Mouse (Mus musculus) limb, embryonic 14.5 days (tissue): Measurements from ENCODE around the gene Rpgrip1l. TPM values are rescaled to one million over a fixed set of nuclear protein-coding genes. Genes with fewer than 3 reads are reported as not detected.

Experiments
- ATAC-seq: fragments of 200-750 bp; cut with Nextera tagmentation; 2 replicates; pipeline ENCODE4 v1.8.0; 2017; ENCODE audit warnings: low read depth, moderate number of reproducible peaks, moderate TSS enrichment; ENCODE audit not compliant: low FRiP score
- DNase-seq: peaks from one replicate; pipeline ENCODE4 v3.0.0-alpha.2; 2015; ENCODE audit warnings: low spot score
- H3K27ac ChIP-seq: fragments of 300-500 bp; sonication (generic); replicated peaks from 2 replicates; pipeline ENCODE4 v1.5.1; 2014; ENCODE audit warnings: low read depth, mild to moderate bottlenecking, low read length, moderate library complexity, mixed read lengths
- H3K27me3 ChIP-seq: fragments of 300-500 bp; sonication (generic); 2 replicates; pipeline ENCODE4 v1.6.1; 2014; ENCODE audit warnings: low read length, mixed read lengths; ENCODE audit not compliant: control insufficient read depth, insufficient read depth
- H3K36me3 ChIP-seq: fragments of 300-500 bp; sonication (generic); 2 replicates; pipeline ENCODE4 v1.6.1; 2014; ENCODE audit warnings: mild to moderate bottlenecking, low read length, moderate library complexity, mixed read lengths; ENCODE audit not compliant: control insufficient read depth, insufficient read depth
- H3K4me1 ChIP-seq: fragments of 300-500 bp; sonication (generic); 2 replicates; pipeline ENCODE4 v1.6.1; 2014; ENCODE audit warnings: antibody characterized with exemption, low read length, mixed read lengths; ENCODE audit not compliant: control insufficient read depth, insufficient read depth
- H3K4me2 ChIP-seq: fragments of 300-500 bp; sonication (generic); replicated peaks from 2 replicates; pipeline ENCODE4 v1.6.1; 2014; ENCODE audit warnings: low read depth, mild to moderate bottlenecking, low read length, moderate library complexity; ENCODE audit not compliant: severe bottlenecking
- H3K4me3 ChIP-seq: fragments of 300-500 bp; sonication (generic); replicated peaks from 2 replicates; pipeline ENCODE4 v1.5.1; 2014; ENCODE audit warnings: low read length
- H3K9ac ChIP-seq: fragments of 300-500 bp; sonication (generic); 2 replicates; pipeline ENCODE4 v1.6.1; 2014; ENCODE audit warnings: mild to moderate bottlenecking, low read depth, low read length, moderate library complexity; ENCODE audit not compliant: severe bottlenecking
- H3K9me3 ChIP-seq: fragments of 300-500 bp; sonication (generic); 2 replicates; pipeline ENCODE4 v1.6.1; 2016; ENCODE audit warnings: low read length; ENCODE audit not compliant: control insufficient read depth
- POLR2A ChIP-seq: fragments of 200-500 bp; IDR thresholded peaks from 2 replicates; pipeline ENCODE4 v1.8.0; 2012; ENCODE audit warnings: inconsistent platforms, mild to moderate bottlenecking, moderate library complexity, borderline replicate concordance; ENCODE audit not compliant: insufficient read depth, insufficient read length; ENCODE audit errors: extremely low read depth
- WGBS: fragments of 180-500 bp; shearing (Covaris S2); extraction: QIAGEN DNeasy Blood & Tissue Kit; methylation state at CpG from one replicate; pipeline ENCODE4 v1.1.7; 2014; 5-methylcytosine and 5-hydroxymethylcytosine counted together
- polyA plus RNA-seq, 2 experiments: library from polyadenylated mRNA; depleted of rRNA in 1 of 2; stranded (reverse) in 1 of 2; unstranded in 1 of 2; fragments of >200 nt; fragmentation: Nextera tagmentation in 1 of 2; extraction: Ambion mirVana in 1 of 2; gene quantifications; 2 replicates each; pipeline versions ENCODE4 v1.2.1 to v1.2.3; 2012 to 2014

Rpgrip1l gene
- polyA plus RNA-seq, 2 experiments: 7.7 to 16.5 TPM

DNA sequence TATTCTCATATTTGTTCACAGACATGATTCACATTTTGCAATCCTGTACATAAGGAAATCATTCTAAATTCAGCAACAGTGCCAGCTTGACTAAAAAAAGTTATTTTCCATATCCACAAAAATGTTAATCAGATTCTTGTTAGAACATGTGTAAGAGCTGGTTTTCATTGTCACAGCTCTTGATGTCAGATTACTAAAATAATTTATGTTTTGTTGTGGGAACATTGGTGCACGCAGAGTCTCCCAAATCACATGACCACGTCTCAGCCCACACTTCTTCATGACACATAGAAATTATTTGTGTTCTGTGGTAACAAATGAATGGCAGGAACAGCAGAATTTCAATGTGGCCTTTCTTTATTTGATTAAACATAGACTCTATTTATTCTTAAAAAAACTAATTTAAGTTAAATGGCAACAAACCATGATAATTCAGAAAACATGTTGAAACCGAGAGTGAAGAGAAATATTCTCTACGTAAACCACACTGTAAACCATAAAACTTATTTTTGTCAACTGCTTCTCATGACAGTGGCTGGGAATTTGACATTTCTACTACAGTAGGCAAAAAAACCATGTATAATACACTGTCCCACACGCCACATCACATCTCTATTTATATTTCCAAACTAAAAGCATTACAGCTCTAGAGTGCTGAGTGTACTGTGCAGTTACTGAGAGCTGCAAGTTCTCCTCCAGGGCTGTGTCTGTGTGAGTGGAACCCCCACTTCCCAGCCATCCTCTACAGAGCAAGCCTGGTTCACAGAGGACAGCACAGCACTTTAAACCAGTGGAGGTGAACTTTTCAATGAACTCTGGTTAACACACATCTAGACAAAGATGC, 95.8 kb downstream of the Rpgrip1l start:
- H3K4me3 ChIP-seq: no peak overlapping the region
- no peak for ATAC-seq
- no peak for DNase-seq
- H3K9ac ChIP-seq: no peak overlapping the region
- no peaks in the 10 kb centered on the region for H3K36me3 ChIP-seq
- H3K4me2 ChIP-seq: no peak overlapping the region
- no peaks in the 10 kb centered on the region for H3K4me1 ChIP-seq
- no peaks in the 10 kb centered on the region for H3K9me3 ChIP-seq
- TF ChIP-seq POLR2A: no peak
- no peaks in the 10 kb centered on the region for H3K27me3 ChIP-seq
- no peak overlapping the region for H3K27ac ChIP-seq
- 74% methylated on average over 5 of the region's 5 CpGs for WGBS

DNA sequence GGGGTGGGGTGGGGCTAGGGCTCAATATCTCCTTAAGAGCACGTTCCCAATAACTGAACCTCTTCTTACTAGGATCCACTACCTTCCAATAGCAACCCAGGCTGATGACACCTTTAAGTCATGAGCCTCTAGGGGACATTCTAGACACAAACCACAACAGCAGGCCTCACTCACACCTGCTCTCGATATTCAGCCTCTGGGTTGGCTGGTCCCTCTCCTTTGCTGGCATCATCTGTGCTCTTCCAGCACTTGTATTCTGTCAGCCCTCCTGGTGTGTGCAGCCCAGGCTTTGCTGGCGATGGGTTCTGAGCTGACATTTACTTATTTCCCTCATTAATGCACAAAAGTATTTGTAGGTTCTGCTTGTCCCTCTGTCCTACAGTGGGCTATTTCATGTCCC, 98.8 kb downstream of the Rpgrip1l start:
- Histone ChIP-seq H3K27me3 (no peaks in the 10 kb centered on the region), H3K4me1 (no peaks in the 10 kb centered on the region), H3K9ac (no peak overlapping the region), H3K36me3 (no peaks in the 10 kb centered on the region), H3K27ac (no peak overlapping the region), H3K4me3 (no peak overlapping the region), H3K9me3 (no peaks in the 10 kb centered on the region), H3K4me2 (no peak overlapping the region)
- DNase-seq: no peak
- no peak for TF ChIP-seq POLR2A
- 65% methylated on average over 3 of the region's 3 CpGs for WGBS
- no peak for ATAC-seq

GRCm38 (mm10) chr8:91212948-91213347, 100.1 kb downstream of the Rpgrip1l start:
- DNase-seq: no peak

DNA sequence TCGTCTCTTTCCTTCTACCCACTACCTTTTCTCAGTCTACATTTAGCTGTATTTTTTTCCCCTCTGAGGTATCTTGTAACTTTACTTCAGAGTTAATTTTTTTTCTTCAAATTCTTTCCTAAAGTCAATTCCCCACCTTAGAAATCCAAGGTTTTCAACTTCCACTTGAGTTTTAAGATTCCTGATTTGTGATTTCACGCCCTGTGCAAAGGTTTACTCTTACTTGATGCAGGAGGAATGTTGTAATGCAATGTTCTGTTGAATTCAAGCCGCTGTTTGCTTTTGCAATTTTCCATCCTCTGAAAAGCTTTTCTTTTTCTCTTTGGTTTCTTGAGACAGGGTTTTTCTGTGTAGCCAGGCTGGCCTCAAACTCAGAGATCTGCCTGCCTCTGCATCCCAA, 103.4 kb downstream of the Rpgrip1l start:
- TF ChIP-seq POLR2A: no peak
- WGBS: 77% methylated on average over 3 of the region's 3 CpGs

More at GRCm38 (mm10) chr8:91212948-91213347, 100.1 kb downstream of the Rpgrip1l start:
- TF ChIP-seq POLR2A: no peak
- Histone ChIP-seq H3K36me3 (no peaks in the 10 kb centered on the region), H3K4me2 (no peak overlapping the region), H3K27me3 (no peaks in the 10 kb centered on the region), H3K27ac (no peak overlapping the region), H3K4me3 (no peak overlapping the region), H3K4me1 (no peaks in the 10 kb centered on the region), H3K9ac (no peak overlapping the region), H3K9me3 (no peaks in the 10 kb centered on the region)
- ATAC-seq: no peak
- WGBS: 91% methylated on average over 2 of the region's 2 CpGs

GRCm38 (mm10) chr8:91207676-91208075, 105.4 kb downstream of the Rpgrip1l start:
- no peak for TF ChIP-seq POLR2A
- WGBS: 71% methylated on average over 2 of the region's 2 CpGs
- no peak overlapping the region for H3K27ac ChIP-seq
- H3K4me1 ChIP-seq: no peaks in the 10 kb centered on the region
- H3K9me3 ChIP-seq: no peaks in the 10 kb centered on the region
- DNase-seq (no peak), ATAC-seq (no peak)
- no peak overlapping the region for H3K4me2 ChIP-seq
- H3K36me3 ChIP-seq: no peaks in the 10 kb centered on the region
- H3K9ac ChIP-seq: no peak overlapping the region
- H3K27me3 ChIP-seq: no peaks in the 10 kb centered on the region
- no peak overlapping the region for H3K4me3 ChIP-seq

More for the DNA sequence above, 103.4 kb downstream of the Rpgrip1l start:
- Histone ChIP-seq H3K4me2 (no peak overlapping the region), H3K9me3 (no peaks in the 10 kb centered on the region), H3K9ac (no peak overlapping the region), H3K27me3 (no peaks in the 10 kb centered on the region), H3K27ac (no peak overlapping the region), H3K36me3 (no peaks in the 10 kb centered on the region), H3K4me1 (no peaks in the 10 kb centered on the region), H3K4me3 (no peak overlapping the region)
- no peak for DNase-seq
- no peak for ATAC-seq
